Mouse (Mus musculus) intestine, embryonic 16.5 days (tissue): ENCODE results near the gene Plcb2. TPM values are rescaled to one million over a fixed set of nuclear protein-coding genes. Genes with fewer than 3 reads are reported as not detected.

Experiments
- ATAC-seq: fragments of 200-750 bp; cut with Nextera tagmentation; 2 replicates; pipeline ENCODE4 v1.8.0; 2017; ENCODE audit warnings: moderate TSS enrichment, moderate library complexity
- H3K27ac ChIP-seq: fragments of 300-500 bp; sonication (generic); 2 replicates; pipeline ENCODE4 v1.5.1; 2014; ENCODE audit warnings: mild to moderate bottlenecking, low read length
- H3K27me3 ChIP-seq: fragments of 300-500 bp; sonication (generic); replicated peaks from 2 replicates; pipeline ENCODE4 v1.6.1; 2014; ENCODE audit warnings: low read length, control low read depth, mixed read lengths; ENCODE audit not compliant: control insufficient read depth, insufficient read depth
- H3K36me3 ChIP-seq: fragments of 300-500 bp; sonication (generic); 2 replicates; pipeline ENCODE4 v1.6.1; 2014; ENCODE audit warnings: low read length, control low read depth; ENCODE audit not compliant: control insufficient read depth, insufficient read depth
- H3K4me1 ChIP-seq: fragments of 300-500 bp; sonication (generic); 2 replicates; pipeline ENCODE4 v1.6.1; 2014; ENCODE audit warnings: low read length, control low read depth, mixed read lengths; ENCODE audit not compliant: control insufficient read depth, insufficient read depth
- H3K4me2 ChIP-seq: fragments of 300-500 bp; sonication (generic); 2 replicates; pipeline ENCODE4 v1.6.1; 2014; ENCODE audit warnings: low read depth, low read length, control low read depth
- H3K4me3 ChIP-seq: fragments of 300-500 bp; sonication (generic); 2 replicates; pipeline ENCODE4 v1.5.1; 2014; ENCODE audit warnings: mild to moderate bottlenecking, low read length
- H3K9ac ChIP-seq: fragments of 300-500 bp; sonication (generic); 2 replicates; pipeline ENCODE4 v1.6.1; 2014; ENCODE audit warnings: low read depth, low read length
- H3K9me3 ChIP-seq: fragments of 300-500 bp; sonication (generic); 2 replicates; pipeline ENCODE4 v1.6.1; 2016; ENCODE audit warnings: low read length, control low read depth; ENCODE audit not compliant: control insufficient read depth
- WGBS: fragments of 180-500 bp; shearing (Covaris S2); extraction: QIAGEN DNeasy Blood & Tissue Kit; methylation state at CpG from one replicate; pipeline ENCODE4 v1.1.7; 2014; 5-methylcytosine and 5-hydroxymethylcytosine counted together
- polyA plus RNA-seq: library from polyadenylated mRNA; unstranded; fragments of >200 nt; fragmentation: Nextera tagmentation; extraction: Ambion mirVana; gene quantifications from 2 replicates; pipeline ENCODE4 v1.2.1, GENCODE M21; 2015

Plcb2 gene
- polyA plus RNA-seq, 1 experiment from 2014 or later: 0.99 TPM

GRCm38 (mm10) chr2:118764094-118764831 lies 36.0 kb upstream of the Plcb2 start:
- ATAC-seq: no peak
- Histone ChIP-seq H3K36me3 (no peaks in the 10 kb centered on the region), H3K27ac (no peak overlapping the region), H3K4me3 (no peak overlapping the region), H3K27me3 (no peaks in the 10 kb centered on the region), H3K9ac (no peak overlapping the region), H3K4me2 (no peak overlapping the region), H3K9me3 (no peaks in the 10 kb centered on the region), H3K4me1 (peaks cover 52% of the 10 kb centered on the region)
- 23% methylated on average over 11 of the region's 11 CpGs for WGBS

- H3K9ac ChIP-seq: no peak overlapping the region; the same call in 1 of the 2 replicates
- peaks cover 52% of the 10 kb centered on the region for H3K4me1 ChIP-seq
- no peaks in the 10 kb centered on the region for H3K27me3 ChIP-seq
- no peaks in the 10 kb centered on the region for H3K36me3 ChIP-seq
- 64% methylated on average over 7 of the region's 7 CpGs for WGBS
- H3K4me2 ChIP-seq: no peak overlapping the region
- no peak overlapping the region for H3K4me3 ChIP-seq
- no peak overlapping the region for H3K27ac ChIP-seq
- no peak for ATAC-seq
- H3K9me3 ChIP-seq: no peaks in the 10 kb centered on the region
Measured at GRCm38 (mm10) chr2:118763469-118763868, 35.2 kb upstream of the Plcb2 start.

- H3K27ac ChIP-seq: peak overlapping the region; percentile 93
- peak overlapping the region; percentile 59; the same call in 1 of the 2 replicates for H3K4me2 ChIP-seq
- H3K27me3 ChIP-seq: no peaks in the 10 kb centered on the region
- no peaks in the 10 kb centered on the region for H3K9me3 ChIP-seq
- 15% methylated on average over 10 of the region's 10 CpGs for WGBS
- H3K4me1 ChIP-seq: peaks cover 49% of the 10 kb centered on the region
- no peak for ATAC-seq
- H3K36me3 ChIP-seq: no peaks in the 10 kb centered on the region
- H3K9ac ChIP-seq: peak overlapping the region; percentile 68
- H3K4me3 ChIP-seq: peak overlapping the region; percentile 31
Measured at GRCm38 (mm10) chr2:118762784-118763148, 34.5 kb upstream of the Plcb2 start.

DNA sequence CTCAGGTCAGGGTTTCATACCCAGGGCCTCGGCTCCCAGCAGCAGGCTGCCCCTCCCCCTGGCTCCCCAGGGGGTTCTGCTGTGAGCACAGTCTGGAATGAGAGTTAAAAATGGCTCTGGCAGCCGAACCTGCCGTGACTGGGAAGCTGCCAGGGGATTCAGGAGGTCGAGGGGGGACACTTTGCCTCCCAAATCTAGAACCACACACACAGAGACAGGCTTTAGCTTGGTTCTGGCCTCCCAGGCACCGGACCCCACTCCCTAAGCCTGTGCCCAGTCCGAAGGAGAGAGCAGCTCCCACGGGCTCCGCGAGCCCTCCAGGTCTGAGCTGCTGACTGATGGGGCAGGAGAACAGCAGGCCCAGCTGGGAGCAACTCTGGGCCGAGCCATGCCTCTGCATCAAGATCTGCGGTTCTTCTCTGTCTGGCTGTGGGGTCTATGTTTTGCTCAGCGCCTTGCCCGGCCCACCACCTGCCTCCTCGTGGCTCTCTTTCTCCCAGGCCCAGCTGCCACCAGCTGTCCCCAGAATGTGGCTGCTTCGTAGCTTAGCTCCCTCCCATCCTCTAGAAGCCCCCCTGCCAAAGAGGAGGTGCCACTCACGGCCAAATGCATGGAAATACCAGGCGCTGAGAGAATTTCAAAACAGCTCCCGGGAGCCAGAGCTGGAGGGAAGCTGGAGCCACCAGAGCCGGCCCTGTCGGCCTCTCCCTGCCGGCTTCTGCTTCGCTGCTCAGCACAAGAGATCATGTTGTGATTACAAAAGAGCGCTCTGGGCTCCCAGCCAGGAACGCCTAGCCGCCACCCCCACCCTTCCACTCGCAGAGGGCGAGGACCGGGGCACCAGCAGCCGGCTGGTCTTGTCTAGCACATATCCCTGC lies 33.9 kb upstream of the Plcb2 start, which contains the start of gene Ccdc9b:
TSS of gene Ccdc9b (minus strand) at position 756 of the 878 bp plus-strand sequence.
- 7% methylated on average over 29 of the region's 29 CpGs for WGBS
- H3K4me2 ChIP-seq: peak within 1 kb of the TSS; percentile 59
- peak; percentile 84 for ATAC-seq
- H3K4me3 ChIP-seq: peak within 1 kb of the TSS; percentile 31
- H3K9me3 ChIP-seq: no peaks in the 10 kb centered on the region
- H3K9ac ChIP-seq: peak within 1 kb of the TSS; percentile 68
- H3K36me3 ChIP-seq: no peaks in the 10 kb centered on the region
- H3K27me3 ChIP-seq: no peaks in the 10 kb centered on the region
- peak within 1 kb of the TSS; percentile 93 for H3K27ac ChIP-seq
- peaks cover 49% of the 10 kb centered on the region for H3K4me1 ChIP-seq

- peak overlapping the region; percentile 93 for H3K27ac ChIP-seq
- peaks cover 49% of the 10 kb centered on the region for H3K4me1 ChIP-seq
- no peaks in the 10 kb centered on the region for H3K27me3 ChIP-seq
- peak overlapping the region; percentile 68 for H3K9ac ChIP-seq
- H3K9me3 ChIP-seq: no peaks in the 10 kb centered on the region
- no peak overlapping the region for H3K4me3 ChIP-seq
- WGBS: 84% methylated on average over 12 of the region's 12 CpGs
- peak overlapping the region; percentile 59; the same call in 1 of the 2 replicates for H3K4me2 ChIP-seq
- no peak for ATAC-seq
- H3K36me3 ChIP-seq: no peaks in the 10 kb centered on the region
Measured at GRCm38 (mm10) chr2:118761358-118761757, 33.1 kb upstream of the Plcb2 start.

DNA sequence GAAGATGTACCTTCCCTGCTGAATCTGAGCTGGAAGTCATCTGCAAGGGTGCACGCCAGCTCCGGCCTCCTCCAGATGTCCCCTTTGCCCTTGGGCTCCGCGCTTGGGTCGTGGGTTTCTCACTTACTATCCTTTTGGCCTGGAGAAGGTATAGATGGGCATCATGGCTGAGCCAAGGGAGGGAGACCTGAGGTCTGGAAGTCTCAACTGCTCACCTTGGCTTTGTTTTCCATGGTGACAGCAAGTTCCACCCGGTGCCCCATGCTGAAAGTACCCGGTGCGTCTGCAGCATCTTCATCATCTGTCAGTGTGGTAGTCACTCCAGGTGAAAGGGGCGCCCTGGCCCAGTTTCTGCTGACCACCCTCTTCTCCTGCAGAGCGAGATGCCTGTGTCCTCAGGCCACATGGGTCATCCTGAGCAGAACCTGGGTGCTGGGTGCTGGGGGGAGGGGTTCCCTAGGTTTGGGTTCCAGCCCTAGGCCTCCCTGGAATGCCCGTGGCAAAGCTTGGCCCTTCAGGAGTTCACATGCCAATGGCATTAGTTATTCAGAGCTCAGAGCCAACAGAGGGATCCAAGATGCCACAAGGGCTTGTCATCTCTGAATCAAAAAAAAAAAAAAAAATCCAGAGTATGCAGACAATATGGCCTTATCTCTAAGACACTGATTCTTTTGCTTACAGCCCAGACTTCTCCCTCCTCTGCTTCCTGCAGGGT lies 32.2 kb upstream of the Plcb2 start:
- no peaks in the 10 kb centered on the region for H3K36me3 ChIP-seq
- ATAC-seq: no peak
- no peaks in the 10 kb centered on the region for H3K27me3 ChIP-seq
- H3K4me2 ChIP-seq: no peak overlapping the region
- H3K27ac ChIP-seq: no peak overlapping the region
- H3K9ac ChIP-seq: no peak overlapping the region; the same call in 1 of the 2 replicates
- H3K4me1 ChIP-seq: peaks cover 49% of the 10 kb centered on the region
- H3K4me3 ChIP-seq: no peak overlapping the region
- WGBS: 87% methylated on average over 11 of the region's 11 CpGs
- no peaks in the 10 kb centered on the region for H3K9me3 ChIP-seq

GRCm38 (mm10) chr2:118759828-118760227 lies 31.6 kb upstream of the Plcb2 start:
- Histone ChIP-seq H3K4me2 (no peak overlapping the region), H3K27ac (no peak overlapping the region), H3K9me3 (no peaks in the 10 kb centered on the region), H3K4me3 (no peak overlapping the region), H3K9ac (no peak overlapping the region; the same call in 1 of the 2 replicates), H3K4me1 (peaks cover 46% of the 10 kb centered on the region), H3K36me3 (no peaks in the 10 kb centered on the region), H3K27me3 (no peaks in the 10 kb centered on the region)
- ATAC-seq: peak; percentile 57
- 14% methylated on average over 8 of the region's 8 CpGs for WGBS

DNA sequence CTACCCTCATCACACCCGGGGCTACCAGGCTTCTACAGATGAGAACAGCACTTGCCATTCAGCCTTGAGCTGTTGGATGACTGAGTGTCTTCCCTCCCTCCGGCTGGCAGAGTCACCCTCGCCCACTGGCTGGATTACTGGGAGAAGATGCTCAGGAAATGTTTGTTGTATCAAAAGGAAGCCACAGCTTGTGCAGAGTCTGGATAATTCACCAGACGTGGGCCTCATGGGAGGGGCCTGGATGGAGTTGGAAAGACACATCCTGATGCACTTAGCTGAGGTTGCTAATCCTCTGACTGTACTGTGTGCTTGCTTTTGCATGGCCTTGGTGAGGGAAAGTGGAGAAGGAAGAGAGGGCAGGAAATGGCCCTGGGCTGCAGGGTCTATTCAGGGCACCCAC lies 27.9 kb upstream of the Plcb2 start:
- no peaks in the 10 kb centered on the region for H3K36me3 ChIP-seq
- WGBS: 72% methylated on average over 4 of the region's 4 CpGs
- H3K4me1 ChIP-seq: peaks cover 22% of the 10 kb centered on the region
- H3K27me3 ChIP-seq: no peaks in the 10 kb centered on the region
- H3K27ac ChIP-seq: no peak overlapping the region
- no peak for ATAC-seq
- no peak overlapping the region for H3K4me2 ChIP-seq
- no peaks in the 10 kb centered on the region for H3K9me3 ChIP-seq
- no peak overlapping the region for H3K9ac ChIP-seq
- no peak overlapping the region for H3K4me3 ChIP-seq

- no peak overlapping the region for H3K4me2 ChIP-seq
- ATAC-seq: no peak
- H3K4me3 ChIP-seq: no peak overlapping the region
- H3K9me3 ChIP-seq: no peaks in the 10 kb centered on the region
- H3K4me1 ChIP-seq: peaks cover 20% of the 10 kb centered on the region
- no peaks in the 10 kb centered on the region for H3K27me3 ChIP-seq
- no peaks in the 10 kb centered on the region for H3K36me3 ChIP-seq
- 78% methylated on average over 6 of the region's 6 CpGs for WGBS
- no peak overlapping the region for H3K9ac ChIP-seq
- H3K27ac ChIP-seq: no peak overlapping the region
Measured at GRCm38 (mm10) chr2:118755407-118755806, 27.2 kb upstream of the Plcb2 start.
